Mouse (Mus musculus): Measurements from ENCODE around the gene Fuz. TPM values are rescaled to one million over a fixed set of nuclear protein-coding genes. Genes with fewer than 3 reads are reported as not detected.
A peak's percentile ranks its signal among the peaks of the same experiment; 100 is the strongest.

The Fuz gene
- 20.1 and 20.8 TPM in 2 replicates for polyA plus RNA-seq (2015; fragmentation: Nextera tagmentation; extraction: Ambion mirVana)

DNA sequence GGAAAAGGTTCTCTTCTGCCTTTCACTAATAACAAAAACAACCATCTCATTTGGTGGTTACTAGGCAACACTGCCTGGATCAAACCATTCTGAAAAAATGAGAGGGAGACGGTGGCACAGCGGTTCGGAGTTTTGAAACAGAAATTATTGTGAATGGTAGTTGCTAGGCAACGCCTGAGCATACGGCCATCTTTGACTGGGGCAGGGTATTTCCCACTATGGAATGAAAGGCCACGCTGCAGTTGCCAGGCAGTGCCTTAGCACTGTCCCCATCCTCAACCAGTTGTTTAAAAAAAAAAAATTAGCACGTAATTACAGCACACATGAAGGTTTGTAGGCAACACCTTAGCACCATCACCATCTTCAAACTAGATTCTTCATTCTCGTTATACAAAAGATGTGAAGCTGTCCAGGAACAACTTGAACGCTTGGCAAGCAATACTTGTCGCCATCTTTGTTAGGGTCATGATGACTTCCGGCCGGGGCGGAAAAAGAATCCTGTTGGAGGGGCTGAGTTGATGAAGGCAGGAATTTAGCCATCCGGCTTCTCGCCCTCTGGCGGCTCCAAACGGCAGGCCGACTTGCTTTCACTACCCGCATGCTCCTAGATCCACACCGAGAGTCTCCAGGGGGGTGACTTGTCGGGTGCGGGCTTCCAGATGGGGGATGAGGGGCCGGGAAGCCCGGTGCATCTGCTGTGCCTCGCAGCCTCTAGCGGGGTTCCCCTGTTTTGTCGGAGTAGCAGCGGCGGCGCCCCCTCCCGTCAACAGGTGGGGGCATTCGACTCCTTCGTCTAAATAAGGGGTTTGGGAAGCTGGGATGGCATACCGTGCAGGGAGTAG lies at the start of gene Fuz:
Gene Fuz (plus strand): TSS at position 487 of the 842 bp plus-strand sequence.
- ATAC-seq (ENCODE audit: low FRiP score, low read depth): peak; percentile 81
- H3K4me1 ChIP-seq (replicated peaks): peaks cover 51% of the 10 kb centered on the region
- WGBS: under 1% methylated on average over 34 of the region's 34 CpGs

DNA sequence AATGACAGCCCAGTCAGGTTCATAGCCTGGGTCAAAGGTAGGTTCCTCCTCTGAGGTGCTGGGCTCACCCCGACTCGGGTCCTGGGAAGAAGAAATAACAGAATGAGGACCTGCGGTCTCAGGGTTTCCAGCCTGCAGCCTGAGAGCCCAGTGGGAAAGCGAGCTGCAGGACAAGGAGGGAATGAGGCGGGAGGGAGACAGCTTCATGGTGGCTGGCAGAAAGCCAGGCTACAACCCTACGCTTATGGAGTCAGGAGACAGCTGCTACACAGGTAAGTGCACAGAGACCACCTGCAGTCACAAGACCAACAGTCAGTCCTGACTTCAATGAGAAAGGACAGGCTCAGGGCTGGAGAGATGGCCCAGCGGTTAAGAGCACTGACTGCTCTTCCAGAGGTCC lies 49.1 kb upstream of the Fuz start:
- WGBS: 91% methylated on average over 7 of the region's 7 CpGs
- Histone ChIP-seq H3K36me3 (peaks cover 42% of the 10 kb centered on the region), H3K27me3 (peaks cover 8% of the 10 kb centered on the region; the same call in 1 of the 2 replicates), H3K4me2 (no peak overlapping the region), H3K9me3 (no peaks in the 10 kb centered on the region), H3K9ac (no peak overlapping the region), H3K27ac (replicated peaks) (no peak overlapping the region), H3K4me1 (replicated peaks) (peaks cover 26% of the 10 kb centered on the region), H3K4me3 (no peak overlapping the region)
- no peak for ATAC-seq (ENCODE audit: low FRiP score, low read depth)

More for the DNA sequence above, at the start of gene Fuz:
- Histone ChIP-seq H3K9me3 (no peaks in the 10 kb centered on the region), H3K36me3 (peaks cover 15% of the 10 kb centered on the region), H3K27ac (replicated peaks) (peak within 1 kb of the TSS; percentile 95), H3K4me2 (peak within 1 kb of the TSS; percentile 75), H3K4me3 (peak within 1 kb of the TSS; percentile 71), H3K9ac (peak within 1 kb of the TSS; percentile 76), H3K27me3 (no peaks in the 10 kb centered on the region)

DNA sequence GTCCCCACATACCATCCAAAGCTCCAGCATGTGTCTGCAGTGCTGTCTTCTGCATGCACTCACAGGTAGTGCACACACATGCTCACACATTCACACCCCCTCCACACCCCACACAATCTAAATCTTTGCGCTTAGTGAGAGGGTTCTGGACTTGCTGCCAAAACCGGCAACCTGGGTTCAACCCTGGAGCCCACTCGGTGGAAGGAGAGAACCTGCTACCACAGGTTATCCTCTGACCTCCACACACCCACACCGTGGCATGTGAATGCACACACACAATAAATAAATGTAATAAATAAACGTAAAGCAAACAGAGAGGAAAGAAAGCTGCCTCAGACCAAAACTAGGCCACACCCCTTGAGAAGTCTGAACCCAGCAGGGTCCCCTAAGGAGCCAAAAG lies 48.1 kb upstream of the Fuz start:
- peak overlapping the region; percentile 81 for H3K4me3 ChIP-seq
- H3K27ac ChIP-seq (replicated peaks): 0 out of 2 replicates have a peak overlapping the region, but pooled peaks have one; percentile 99
- H3K4me1 ChIP-seq (replicated peaks): peaks cover 31% of the 10 kb centered on the region
- H3K4me2 ChIP-seq: peak overlapping the region; percentile 86
- ATAC-seq (ENCODE audit: low FRiP score, low read depth): no peak
- peaks cover 33% of the 10 kb centered on the region for H3K36me3 ChIP-seq
- WGBS: 79% methylated on average over 5 of the region's 5 CpGs
- no peaks in the 10 kb centered on the region for H3K9me3 ChIP-seq
- H3K27me3 ChIP-seq: no peaks in the 10 kb centered on the region
- H3K9ac ChIP-seq: peak overlapping the region; percentile 45

DNA sequence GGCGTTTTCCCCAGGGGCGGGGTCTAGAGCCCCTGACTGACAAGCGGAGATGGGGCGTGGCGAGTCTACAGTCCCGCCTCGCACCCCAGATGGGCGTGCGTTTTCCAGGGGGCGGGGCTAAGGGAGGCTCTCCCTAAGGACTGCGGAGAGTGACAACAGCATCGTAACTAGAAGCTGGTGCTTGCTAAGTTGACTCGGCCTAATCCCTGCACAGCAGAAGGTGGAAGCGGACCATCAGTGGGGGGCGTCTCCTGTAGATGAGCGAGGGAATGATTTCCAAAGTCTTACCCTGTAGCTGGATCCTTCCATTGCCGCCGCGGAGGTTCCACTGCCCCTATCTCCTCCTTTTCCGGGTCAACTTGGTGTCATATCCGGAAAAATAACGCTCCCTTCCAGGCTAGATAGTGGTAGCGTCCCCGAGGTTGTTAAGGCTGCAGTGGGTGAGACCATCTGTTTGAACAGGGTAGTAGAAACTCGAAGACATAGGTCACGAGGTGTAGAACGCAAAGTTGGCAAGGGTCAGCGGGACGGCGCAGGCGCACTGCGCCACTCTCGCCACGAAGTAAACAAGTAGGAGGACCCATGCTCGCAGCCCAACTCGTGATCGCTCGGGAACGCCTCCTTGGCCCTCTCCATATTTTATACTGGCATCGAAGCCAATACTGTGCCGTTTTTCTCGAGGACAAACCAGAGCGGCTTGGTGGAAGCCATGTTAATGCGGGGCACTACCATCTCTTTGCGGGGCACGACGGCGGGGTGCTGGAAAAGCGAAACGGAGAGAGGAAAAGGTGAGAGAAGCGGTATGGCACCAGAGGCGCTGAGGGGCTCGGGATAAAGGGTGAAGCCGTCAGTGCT lies 47.1 kb upstream of the Fuz start, which contains the start of the genes Akt1s1 and Tbc1d17:
Gene Akt1s1 (plus strand): TSS at position 431 of the 855 bp plus-strand sequence.
Gene Tbc1d17 (minus strand): TSS at position 519 of the 855 bp plus-strand sequence.
- Histone ChIP-seq H3K27me3 (no peaks in the 10 kb centered on the region), H3K27ac (replicated peaks) (peak within 1 kb of the TSS; percentile 99), H3K9ac (peak within 1 kb of the TSS; percentile 84), H3K4me3 (peak within 1 kb of the TSS; percentile 81), H3K4me1 (replicated peaks) (peaks cover 39% of the 10 kb centered on the region), H3K36me3 (peaks cover 26% of the 10 kb centered on the region), H3K4me2 (peak within 1 kb of the TSS; percentile 86), H3K9me3 (no peaks in the 10 kb centered on the region)
- ATAC-seq (ENCODE audit: low FRiP score, low read depth): peak; percentile 91
- WGBS: under 1% methylated on average over 54 of the region's 54 CpGs

DNA sequence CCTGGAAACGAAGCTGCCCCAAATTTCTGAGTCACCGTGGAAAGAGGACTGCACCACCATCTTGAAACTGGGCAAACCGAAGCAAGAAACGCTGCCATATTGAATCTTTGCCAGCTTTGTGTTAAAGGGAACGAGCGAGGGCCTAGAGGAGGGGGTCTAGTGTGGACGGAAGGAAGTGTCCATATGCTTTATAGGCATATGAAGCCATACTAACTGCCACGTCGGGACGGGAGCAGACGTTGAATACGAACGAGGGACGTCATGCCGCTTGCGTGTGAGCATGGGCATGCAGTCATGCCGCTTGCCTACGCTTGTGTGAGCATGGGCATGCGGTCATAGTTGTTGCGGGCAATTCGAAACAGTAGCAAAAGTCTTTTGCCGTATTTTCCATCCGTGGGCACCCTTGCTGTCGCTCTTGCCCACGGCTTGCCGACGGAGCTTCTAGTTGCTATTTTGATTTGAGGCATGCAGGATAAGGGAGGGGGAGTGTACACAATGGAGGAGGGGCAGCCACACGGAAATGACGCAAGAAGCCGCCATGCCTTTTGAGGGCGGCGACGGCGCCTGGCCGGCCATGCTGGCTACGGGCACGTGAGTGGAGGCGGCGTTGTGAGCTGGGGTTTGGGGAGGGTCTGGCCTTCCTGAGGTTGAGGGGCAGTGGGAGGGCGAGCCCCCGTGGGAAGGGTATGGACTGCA lies 46.3 kb upstream of the Fuz start:
- WGBS: under 1% methylated on average over 41 of the region's 41 CpGs
- peaks cover 46% of the 10 kb centered on the region for H3K4me1 ChIP-seq (replicated peaks)
- peak overlapping the region; percentile 81 for H3K4me3 ChIP-seq
- H3K27me3 ChIP-seq: no peaks in the 10 kb centered on the region
- peak overlapping the region; percentile 86 for H3K4me2 ChIP-seq
- peak; percentile 79 for ATAC-seq (ENCODE audit: low FRiP score, low read depth)
- H3K36me3 ChIP-seq: peaks cover 18% of the 10 kb centered on the region
- peak overlapping the region; percentile 99 for H3K27ac ChIP-seq (replicated peaks)
- H3K9me3 ChIP-seq: no peaks in the 10 kb centered on the region
- peak overlapping the region; percentile 84 for H3K9ac ChIP-seq

DNA sequence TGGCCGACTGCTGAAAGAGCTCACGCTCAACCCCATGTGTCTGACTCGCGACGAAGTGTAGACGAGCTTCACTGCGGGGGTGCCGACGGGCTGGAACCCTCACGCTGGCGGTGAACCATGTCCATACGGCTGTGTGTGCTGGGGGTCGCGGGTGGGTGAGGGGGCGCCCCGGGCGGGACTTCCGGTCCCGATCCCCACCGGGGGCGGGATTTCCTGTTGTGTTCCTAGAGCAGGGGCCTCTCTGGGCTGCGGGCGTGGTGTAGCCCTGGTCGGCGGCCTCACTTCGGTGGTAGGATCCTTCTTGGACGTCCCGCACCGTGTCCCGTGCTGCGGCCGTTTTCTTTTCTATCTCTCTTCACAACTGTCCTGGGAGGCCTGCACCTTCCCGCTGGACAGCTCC lies 45.7 kb upstream of the Fuz start:
- Histone ChIP-seq H3K4me1 (replicated peaks) (peaks cover 52% of the 10 kb centered on the region), H3K4me2 (peak overlapping the region; percentile 86), H3K36me3 (peaks cover 12% of the 10 kb centered on the region), H3K4me3 (peak overlapping the region; percentile 81), H3K9me3 (no peaks in the 10 kb centered on the region), H3K27ac (replicated peaks) (peak overlapping the region; percentile 99), H3K27me3 (no peaks in the 10 kb centered on the region), H3K9ac (peak overlapping the region; percentile 84)
- peak; percentile 36 for ATAC-seq (ENCODE audit: low FRiP score, low read depth)
- under 1% methylated on average over 33 of the region's 33 CpGs for WGBS

DNA sequence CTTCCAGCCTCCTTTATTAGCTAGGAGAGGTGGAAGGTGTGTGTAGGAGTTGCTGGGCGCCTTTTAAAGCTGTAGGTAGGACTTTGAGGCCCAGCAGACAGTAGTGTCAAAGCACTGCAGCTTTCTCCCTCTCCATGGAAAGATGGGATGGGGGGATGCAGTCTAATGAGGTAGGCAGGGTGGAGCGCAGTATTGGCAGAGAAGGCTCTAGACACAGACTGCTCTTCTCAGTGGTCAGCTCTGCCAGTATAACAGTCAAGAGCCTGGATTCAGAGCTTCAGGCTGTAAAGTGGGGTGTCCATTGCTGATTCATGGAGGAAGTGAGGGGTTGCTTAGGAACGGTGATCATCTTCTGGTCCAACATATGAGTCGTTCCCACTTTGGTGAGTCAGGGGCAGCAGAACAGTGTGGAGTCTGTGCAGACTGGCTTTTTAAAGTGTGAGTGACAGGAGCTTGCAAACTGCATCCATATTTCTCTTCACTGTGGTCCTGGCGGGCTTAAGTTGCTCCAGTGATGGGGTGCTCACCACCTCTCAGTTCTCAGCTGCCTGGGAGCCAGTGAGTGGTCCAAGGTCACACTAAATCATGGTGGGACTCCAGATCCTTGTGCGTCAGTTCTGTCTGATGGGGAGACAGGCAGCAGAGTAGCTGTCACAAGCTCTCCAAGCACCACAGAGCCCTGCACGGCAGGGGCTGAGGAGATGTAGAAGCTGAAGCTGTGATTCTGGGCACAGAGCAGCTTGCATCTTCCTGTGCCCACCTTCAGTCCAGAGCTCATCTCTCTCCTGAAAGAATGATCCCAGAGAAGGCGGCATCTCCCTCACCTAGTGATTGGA lies 44.9 kb upstream of the Fuz start:
- Histone ChIP-seq H3K9me3 (no peaks in the 10 kb centered on the region), H3K9ac (peak overlapping the region; percentile 84), H3K27me3 (no peaks in the 10 kb centered on the region), H3K36me3 (peaks cover 4% of the 10 kb centered on the region), H3K4me1 (replicated peaks) (peaks cover 55% of the 10 kb centered on the region), H3K4me2 (peak overlapping the region; percentile 86), H3K4me3 (peak overlapping the region; percentile 81), H3K27ac (replicated peaks) (peak overlapping the region; percentile 99)
- no peak for ATAC-seq (ENCODE audit: low FRiP score, low read depth)
- 80% methylated on average over 8 of the region's 8 CpGs for WGBS

DNA sequence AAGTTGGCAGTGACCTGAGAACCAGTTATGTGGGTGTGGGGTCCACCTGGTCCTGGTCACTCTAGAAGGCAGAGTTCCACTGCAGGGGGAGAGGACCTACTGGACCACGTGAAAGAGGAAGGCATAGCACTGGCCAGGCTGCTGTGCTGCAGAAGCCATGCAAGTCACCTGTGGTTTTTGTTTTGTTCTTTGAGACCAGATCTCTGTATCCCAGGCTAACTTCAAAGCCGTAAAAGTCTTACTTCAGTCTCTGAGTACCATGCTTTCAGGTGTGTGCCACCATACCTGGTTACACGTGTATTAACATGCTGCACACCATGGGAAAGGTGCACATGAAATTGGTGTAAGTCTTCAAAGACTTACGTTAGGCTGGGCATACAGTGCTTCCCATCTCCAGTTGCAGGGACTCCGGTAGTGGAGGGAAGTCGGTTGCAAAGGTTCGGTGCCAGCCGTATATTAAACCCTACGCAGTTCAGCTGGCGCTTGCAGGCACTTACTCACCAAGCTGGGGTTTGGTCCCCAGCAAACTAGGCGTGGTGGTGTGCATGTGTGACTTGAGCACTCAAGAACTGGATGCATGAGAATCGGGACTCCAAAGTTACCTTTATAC lies 44.1 kb upstream of the Fuz start:
- Histone ChIP-seq H3K4me2 (0 out of 2 replicates have a peak overlapping the region, but pooled peaks have one; percentile 86), H3K4me3 (no peak overlapping the region), H3K9me3 (no peaks in the 10 kb centered on the region), H3K27me3 (no peaks in the 10 kb centered on the region), H3K36me3 (no peaks in the 10 kb centered on the region), H3K4me1 (replicated peaks) (peaks cover 60% of the 10 kb centered on the region), H3K9ac (no peak overlapping the region), H3K27ac (replicated peaks) (no peak overlapping the region)
- WGBS: 97% methylated on average over 12 of the region's 12 CpGs
- ATAC-seq (ENCODE audit: low FRiP score, low read depth): no peak

DNA sequence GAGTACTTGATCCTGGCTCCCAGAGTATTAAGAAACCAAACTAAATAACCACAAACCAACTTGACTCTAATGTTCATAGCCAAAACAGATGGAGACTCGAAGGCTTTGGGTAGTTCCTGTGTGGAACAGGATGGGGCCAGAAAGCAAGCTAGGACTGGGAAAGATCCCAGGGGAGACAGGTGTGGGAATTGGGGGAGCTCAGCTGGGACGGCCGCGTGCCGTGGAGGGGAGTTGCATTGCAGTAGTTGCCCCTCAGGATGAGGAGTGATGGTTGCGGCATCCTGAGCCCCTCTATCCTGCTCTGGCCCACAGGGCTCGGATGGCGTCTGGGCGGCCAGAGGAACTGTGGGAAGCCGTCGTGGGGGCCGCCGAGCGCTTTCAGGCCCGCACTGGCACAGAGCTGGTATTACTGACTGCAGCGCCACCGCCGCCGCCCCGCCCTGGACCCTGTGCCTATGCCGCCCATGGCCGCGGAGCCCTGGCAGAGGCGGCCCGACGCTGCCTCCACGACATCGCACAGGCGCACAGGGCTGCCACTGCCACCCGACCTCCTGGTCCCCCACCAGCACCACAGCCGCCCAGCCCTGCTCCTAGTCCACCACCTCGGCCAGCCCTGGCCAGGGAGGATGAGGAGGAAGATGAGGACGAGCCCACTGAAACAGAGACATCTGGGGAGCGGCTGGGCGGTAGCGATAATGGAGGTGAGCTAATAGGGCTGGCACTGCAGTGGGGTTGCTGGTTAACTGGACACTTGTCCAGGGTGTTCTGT lies 43.4 kb upstream of the Fuz start:
- no peak overlapping the region for H3K9ac ChIP-seq
- no peak overlapping the region for H3K4me2 ChIP-seq
- no peaks in the 10 kb centered on the region for H3K27me3 ChIP-seq
- WGBS: 92% methylated on average over 36 of the region's 36 CpGs
- no peak for ATAC-seq (ENCODE audit: low FRiP score, low read depth)
- peaks cover 56% of the 10 kb centered on the region for H3K4me1 ChIP-seq (replicated peaks)
- no peaks in the 10 kb centered on the region for H3K36me3 ChIP-seq
- no peak overlapping the region for H3K27ac ChIP-seq (replicated peaks)
- no peaks in the 10 kb centered on the region for H3K9me3 ChIP-seq
- no peak overlapping the region for H3K4me3 ChIP-seq

DNA sequence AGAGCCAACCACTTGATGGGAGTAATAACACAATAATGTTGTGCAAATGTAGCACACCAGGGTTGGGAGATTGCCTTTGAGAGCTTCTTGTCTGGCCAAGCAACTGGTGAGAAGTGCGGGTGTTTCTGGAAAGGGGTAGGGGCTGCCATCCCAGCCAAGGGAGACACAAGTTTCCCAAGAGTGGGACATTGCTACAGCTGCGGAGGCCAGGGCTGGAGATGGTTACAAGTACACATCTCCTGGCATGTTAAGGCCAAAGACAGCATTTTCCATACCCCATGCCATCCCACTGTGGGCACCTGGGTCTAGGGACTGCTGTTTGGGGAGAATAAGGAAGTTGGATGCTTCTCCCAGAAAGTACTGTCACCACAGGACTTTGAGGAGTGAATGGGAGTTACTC lies 42.8 kb upstream of the Fuz start:
- ATAC-seq (ENCODE audit: low FRiP score, low read depth): no peak
- Histone ChIP-seq H3K9me3 (no peaks in the 10 kb centered on the region), H3K4me3 (no peak overlapping the region), H3K36me3 (no peaks in the 10 kb centered on the region), H3K4me1 (replicated peaks) (peaks cover 56% of the 10 kb centered on the region), H3K27me3 (no peaks in the 10 kb centered on the region), H3K4me2 (peak overlapping the region; percentile 58; the same call in 1 of the 2 replicates), H3K27ac (replicated peaks) (no peak overlapping the region), H3K9ac (no peak overlapping the region)
- WGBS: 96% methylated on average over 2 of the region's 2 CpGs
